Mouse (Mus musculus): ENCODE measurements around the gene Gltpd2. TPM values are rescaled to one million over a fixed set of nuclear protein-coding genes. Genes with fewer than 3 reads are reported as not detected.
A peak's percentile ranks its signal among the peaks of the same experiment; 100 is the strongest.
"Not testable (repeated sequence)": the region's sequence is repeated elsewhere in the genome, so short reads cannot be mapped to it uniquely, and the experiment has no call there.

The Gltpd2 gene
- polyA plus RNA-seq, 1 experiment = not detected

GRCm38 (mm10) chr11:70528610-70529009 is 9.6 kb downstream of the Gltpd2 start:
- Histone ChIP-seq H3K4me1 (ENCODE audit: control insufficient read depth, insufficient read depth, low read length) (peaks cover 38% of the 10 kb centered on the region), H3K4me3 (ENCODE audit: insufficient read depth, low read length) (no peak overlapping the region), H3K27ac (ENCODE audit: insufficient read depth, low read depth, low read length) (peak overlapping the region; percentile 97)
- TF ChIP-seq CTCF (IDR thresholded peaks at IDR 0.05; ENCODE audit: low read depth, low read length) (no peak), POLR2A (IDR thresholded peaks at IDR 0.05; ENCODE audit: borderline replicate concordance, low read depth, low read length) (no peak)

DNA sequence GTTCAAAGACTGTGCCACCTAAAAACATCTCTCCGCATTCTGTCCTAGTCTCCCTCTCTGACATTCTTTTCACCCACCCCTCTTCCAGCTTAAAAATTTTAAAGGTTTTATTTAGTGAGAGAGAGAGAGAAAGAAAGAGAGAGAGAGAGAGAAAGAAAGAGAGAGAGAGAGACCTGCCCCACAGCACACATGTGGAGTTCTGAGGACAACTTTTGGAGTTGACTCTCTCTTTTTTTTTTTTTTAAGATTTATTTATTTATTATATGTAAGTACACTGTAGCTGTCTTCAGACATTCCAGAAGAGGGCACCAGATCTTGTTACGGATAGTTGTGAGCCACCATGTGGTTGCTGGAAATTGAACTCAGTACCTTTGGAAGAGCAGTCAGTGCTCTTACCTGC is 12.1 kb downstream of the Gltpd2 start:
- not testable (repeated sequence) for H3K27ac ChIP-seq (ENCODE audit: insufficient read depth, low read depth, low read length); H3K4me3 ChIP-seq (ENCODE audit: insufficient read depth, low read length)
- H3K4me1 ChIP-seq (ENCODE audit: control insufficient read depth, insufficient read depth, low read length) = peaks cover 35% of the 10 kb centered on the region

DNA sequence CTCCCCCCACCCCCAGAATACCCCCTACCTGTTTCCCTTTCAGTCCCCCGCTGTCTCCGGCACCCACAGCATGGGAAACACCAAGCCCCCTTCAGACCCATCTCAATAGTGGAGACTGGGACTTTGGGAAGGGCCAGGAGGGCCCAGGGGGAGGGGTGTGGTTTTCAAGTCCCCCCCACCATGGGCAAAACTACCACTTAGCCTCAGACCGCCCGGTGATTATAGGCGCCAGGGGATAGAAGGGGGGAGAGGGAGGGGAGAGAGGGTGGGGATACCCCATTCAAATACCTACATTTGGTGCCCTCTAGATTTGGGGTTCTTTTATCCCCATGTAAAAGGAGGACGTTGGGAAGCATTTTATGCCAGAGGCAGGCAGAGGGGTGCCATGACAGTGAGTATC is 13.8 kb downstream of the Gltpd2 start, which contains the start of gene Gm40193:
Gene Gm40193 (minus strand): TSS at position 101 of the 400 bp plus-strand sequence.
- TF ChIP-seq CTCF (IDR thresholded peaks at IDR 0.05; ENCODE audit: low read depth, low read length) (no peak), POLR2A (IDR thresholded peaks at IDR 0.05; ENCODE audit: borderline replicate concordance, low read depth, low read length) (no peak)
- H3K4me3 ChIP-seq (ENCODE audit: insufficient read depth, low read length) = no peak within 1 kb of the TSS
- H3K27ac ChIP-seq (ENCODE audit: insufficient read depth, low read depth, low read length) = no peak within 1 kb of the TSS
- peaks cover 17% of the 10 kb centered on the region for H3K4me1 ChIP-seq (ENCODE audit: control insufficient read depth, insufficient read depth, low read length)

GRCm38 (mm10) chr11:70539423-70539822 is 20.4 kb downstream of the Gltpd2 start:
- no peak for TF ChIP-seq POLR2A (IDR thresholded peaks at IDR 0.05; ENCODE audit: borderline replicate concordance, low read depth, low read length)
- Histone ChIP-seq H3K27ac (ENCODE audit: insufficient read depth, low read depth, low read length) (peak overlapping the region; percentile 74), H3K4me1 (ENCODE audit: control insufficient read depth, insufficient read depth, low read length) (peaks cover 9% of the 10 kb centered on the region), H3K4me3 (ENCODE audit: insufficient read depth, low read length) (peak overlapping the region; percentile 78)

DNA sequence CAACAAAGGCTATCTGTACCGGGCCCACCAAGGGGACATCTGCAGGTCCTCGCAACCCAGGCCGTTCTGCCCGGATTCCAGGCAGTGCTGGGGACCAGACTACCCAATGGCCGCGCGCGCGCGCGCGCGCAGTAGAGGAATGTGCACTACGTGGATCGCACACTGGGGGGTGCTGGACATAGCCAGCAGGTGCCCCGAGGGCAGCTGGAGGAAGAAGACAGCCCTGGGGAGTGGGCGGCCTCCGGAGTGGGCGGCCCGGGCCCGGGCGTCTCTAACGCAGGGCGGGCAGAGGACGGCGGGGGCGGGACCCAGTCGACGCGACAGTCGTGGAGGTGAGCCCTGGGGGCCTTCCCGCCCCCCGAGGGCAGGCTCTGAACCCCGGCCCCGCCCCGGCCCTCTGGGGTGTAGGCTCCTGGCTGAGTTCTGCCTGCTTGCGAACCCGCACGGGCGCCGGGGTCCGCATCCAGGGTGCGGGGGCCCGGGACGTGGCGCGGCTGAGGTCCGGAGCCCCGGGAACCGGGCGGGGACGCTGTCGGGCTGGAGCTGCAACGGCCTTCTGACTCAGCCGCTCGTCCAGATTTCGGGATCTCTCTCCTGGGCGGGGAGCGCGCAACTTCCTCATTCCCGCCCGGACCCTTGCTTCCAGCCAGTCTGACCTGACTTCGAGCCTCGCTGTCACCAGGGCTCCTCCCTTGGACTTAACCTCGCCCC is 21.0 kb downstream of the Gltpd2 start, which contains the start of gene Pld2:
Gene Pld2 (plus strand): TSS at position 188 of the 711 bp plus-strand sequence.
- Histone ChIP-seq H3K4me1 (ENCODE audit: control insufficient read depth, insufficient read depth, low read length) (peaks cover 9% of the 10 kb centered on the region), H3K4me3 (ENCODE audit: insufficient read depth, low read length) (peak within 1 kb of the TSS; percentile 78), H3K27ac (ENCODE audit: insufficient read depth, low read depth, low read length) (peak within 1 kb of the TSS; percentile 74)
- TF ChIP-seq CTCF (IDR thresholded peaks at IDR 0.05; ENCODE audit: low read depth, low read length) (no peak), POLR2A (IDR thresholded peaks at IDR 0.05; ENCODE audit: borderline replicate concordance, low read depth, low read length) (no peak)

GRCm38 (mm10) chr11:70540928-70541327 is 21.9 kb downstream of the Gltpd2 start:
- Histone ChIP-seq H3K27ac (ENCODE audit: insufficient read depth, low read depth, low read length) (no peak overlapping the region), H3K4me1 (ENCODE audit: control insufficient read depth, insufficient read depth, low read length) (peaks cover 9% of the 10 kb centered on the region), H3K4me3 (ENCODE audit: insufficient read depth, low read length) (peak overlapping the region; percentile 78)
- TF ChIP-seq CTCF (IDR thresholded peaks at IDR 0.05; ENCODE audit: low read depth, low read length) (no peak), POLR2A (IDR thresholded peaks at IDR 0.05; ENCODE audit: borderline replicate concordance, low read depth, low read length) (no peak)

- H3K4me1 ChIP-seq (ENCODE audit: control insufficient read depth, insufficient read depth, low read length) = peaks cover 9% of the 10 kb centered on the region
- no peak overlapping the region for H3K4me3 ChIP-seq (ENCODE audit: insufficient read depth, low read length)
- no peak overlapping the region for H3K27ac ChIP-seq (ENCODE audit: insufficient read depth, low read depth, low read length)
- TF ChIP-seq POLR2A (IDR thresholded peaks at IDR 0.05; ENCODE audit: borderline replicate concordance, low read depth, low read length) (no peak), CTCF (IDR thresholded peaks at IDR 0.05; ENCODE audit: low read depth, low read length) (no peak)
Measured at GRCm38 (mm10) chr11:70541415-70541814, 22.4 kb downstream of the Gltpd2 start.

DNA sequence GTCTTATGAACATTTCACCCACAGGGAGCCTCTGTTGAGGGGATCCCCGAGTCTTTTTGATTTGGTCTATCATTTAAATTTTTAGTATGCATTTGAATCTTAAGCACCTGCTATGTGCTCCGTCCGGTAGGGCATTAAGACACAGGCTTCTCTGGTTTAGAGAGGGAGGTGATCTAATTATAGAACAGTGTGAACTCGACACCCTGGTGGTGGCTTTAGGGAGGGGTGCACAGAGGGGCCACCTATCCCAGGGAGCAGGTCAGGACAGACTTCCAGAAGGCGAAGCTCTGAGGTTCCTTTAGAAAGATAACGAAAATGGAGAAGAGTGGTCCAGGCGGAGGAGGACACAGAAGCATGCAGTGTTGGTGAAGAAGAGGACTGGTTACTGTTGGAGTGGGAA is 25.5 kb downstream of the Gltpd2 start:
- TF ChIP-seq POLR2A (IDR thresholded peaks at IDR 0.05; ENCODE audit: borderline replicate concordance, low read depth, low read length) (no peak), CTCF (IDR thresholded peaks at IDR 0.05; ENCODE audit: low read depth, low read length) (no peak)

GRCm38 (mm10) chr11:70551526-70551925 is 32.5 kb downstream of the Gltpd2 start:
- no peak for TF ChIP-seq POLR2A (IDR thresholded peaks at IDR 0.05; ENCODE audit: borderline replicate concordance, low read depth, low read length)
- TF ChIP-seq CTCF (IDR thresholded peaks at IDR 0.05; ENCODE audit: low read depth, low read length) = no peak
- Histone ChIP-seq H3K4me1 (ENCODE audit: control insufficient read depth, insufficient read depth, low read length) (0 out of 2 replicates have a peak, but pooled peaks cover 2% of the 10 kb centered on the region), H3K27ac (ENCODE audit: insufficient read depth, low read depth, low read length) (no peak overlapping the region), H3K4me3 (ENCODE audit: insufficient read depth, low read length) (no peak overlapping the region)

More for the DNA sequence above, 25.5 kb downstream of the Gltpd2 start:
- Histone ChIP-seq H3K4me1 (ENCODE audit: control insufficient read depth, insufficient read depth, low read length) (peaks cover 7% of the 10 kb centered on the region; the same call in 1 of the 2 replicates), H3K27ac (ENCODE audit: insufficient read depth, low read depth, low read length) (no peak overlapping the region), H3K4me3 (ENCODE audit: insufficient read depth, low read length) (no peak overlapping the region)

DNA sequence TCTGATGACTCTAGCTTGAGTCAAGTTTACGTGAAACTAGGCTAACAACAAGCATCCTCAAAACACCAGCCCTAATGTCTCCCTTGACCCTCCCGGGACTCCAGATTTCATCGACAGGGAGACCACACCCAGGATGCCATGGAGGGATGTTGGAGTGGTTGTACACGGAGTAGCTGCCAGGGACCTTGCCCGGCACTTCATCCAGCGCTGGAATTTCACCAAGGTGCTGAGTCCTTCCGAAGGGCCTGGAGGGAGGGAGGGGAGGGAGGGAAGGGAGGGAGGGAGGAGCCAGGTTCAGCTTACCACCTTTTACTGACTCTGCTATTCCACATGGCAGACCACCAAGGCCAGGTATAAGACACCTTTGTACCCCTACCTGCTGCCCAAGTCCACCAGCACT is 34.9 kb downstream of the Gltpd2 start:
- no peak overlapping the region for H3K4me3 ChIP-seq (ENCODE audit: insufficient read depth, low read length)
- H3K4me1 ChIP-seq (ENCODE audit: control insufficient read depth, insufficient read depth, low read length) = 0 out of 2 replicates have a peak, but pooled peaks cover 2% of the 10 kb centered on the region
- TF ChIP-seq POLR2A (IDR thresholded peaks at IDR 0.05; ENCODE audit: borderline replicate concordance, low read depth, low read length) (no peak), CTCF (IDR thresholded peaks at IDR 0.05; ENCODE audit: low read depth, low read length) (no peak)

More for the DNA sequence above, 34.9 kb downstream of the Gltpd2 start:
- no peak overlapping the region for H3K27ac ChIP-seq (ENCODE audit: insufficient read depth, low read depth, low read length)

Data from bone marrow macrophage, adult 2 months (primary cell).